Mouse (Mus musculus) cerebellum, adult 11-12 months (tissue): ENCODE data around the gene Ager.

Experiments used
- DNase-seq: peaks from one replicate; pipeline ENCODE4 v3.0.0; 2022

Ager gene

DNA sequence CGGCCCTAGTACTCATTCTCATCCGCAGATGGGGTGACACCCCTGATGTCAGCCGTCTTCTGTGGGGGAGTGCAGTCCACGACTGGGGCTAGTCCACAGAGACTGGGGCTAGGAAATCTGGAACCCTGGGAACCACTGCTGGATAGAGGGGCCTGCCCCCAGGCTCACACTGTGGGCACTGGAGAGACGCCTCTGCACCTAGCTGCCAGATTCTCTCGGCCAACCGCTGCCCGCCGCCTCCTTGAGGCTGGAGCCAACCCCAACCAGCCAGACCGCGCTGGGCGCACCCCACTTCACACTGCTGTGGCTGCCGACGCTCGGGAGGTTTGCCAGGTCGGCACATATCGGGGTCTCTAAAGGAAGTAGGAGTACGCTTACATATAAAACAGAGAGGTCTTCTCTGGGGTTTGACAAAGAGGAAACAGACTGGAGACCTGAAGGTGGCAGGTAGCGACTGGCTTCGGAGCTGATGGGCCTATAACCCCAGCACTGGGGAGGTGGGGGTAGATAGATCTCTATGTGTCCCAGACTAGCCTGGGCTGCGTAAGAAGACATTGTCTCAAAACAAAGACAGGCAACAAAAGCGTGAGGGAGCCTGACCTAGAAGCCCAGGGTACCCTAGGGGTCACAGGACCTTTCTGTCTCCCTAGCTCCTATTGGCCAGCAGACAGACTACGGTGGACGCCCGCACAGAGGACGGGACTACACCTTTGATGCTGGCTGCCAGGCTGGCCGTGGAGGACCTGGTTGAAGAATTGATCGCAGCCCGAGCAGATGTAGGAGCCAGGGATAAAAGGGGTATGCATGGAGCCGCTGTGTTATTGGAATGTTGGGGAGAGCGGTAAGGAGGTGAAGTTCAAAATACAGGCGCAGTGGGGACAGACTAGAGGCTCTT is 11.5 kb upstream of the Ager start:
- peak; percentile 66 for DNase-seq

- DNase-seq: peak; percentile 91
Observed at GRCm38 (mm10) chr17:34586796-34587422, 10.8 kb upstream of the Ager start.

GRCm38 (mm10) chr17:34587423-34587811 is 10.2 kb upstream of the Ager start:
- DNase-seq: peak; percentile 98

DNA sequence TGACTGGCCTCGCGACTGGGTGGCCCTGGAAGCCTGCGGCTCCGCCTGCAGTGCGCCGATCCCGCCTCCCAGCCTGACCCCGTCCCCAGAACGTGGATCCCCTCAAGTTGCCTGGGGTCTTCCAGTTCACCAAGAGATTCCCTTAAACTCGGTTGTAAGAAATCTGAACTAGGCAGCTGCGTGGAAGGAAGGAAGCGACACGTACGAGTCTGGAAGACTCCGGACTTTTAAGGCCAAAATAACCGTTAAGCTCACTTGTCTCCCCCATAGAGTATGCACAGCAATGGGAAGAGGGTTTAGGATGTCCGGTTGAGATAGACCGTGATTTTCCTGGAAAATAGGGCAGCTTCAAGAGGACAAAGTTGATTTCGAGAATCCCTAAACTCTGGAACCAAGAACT is 9.8 kb upstream of the Ager start:
- no peak for DNase-seq

DNA sequence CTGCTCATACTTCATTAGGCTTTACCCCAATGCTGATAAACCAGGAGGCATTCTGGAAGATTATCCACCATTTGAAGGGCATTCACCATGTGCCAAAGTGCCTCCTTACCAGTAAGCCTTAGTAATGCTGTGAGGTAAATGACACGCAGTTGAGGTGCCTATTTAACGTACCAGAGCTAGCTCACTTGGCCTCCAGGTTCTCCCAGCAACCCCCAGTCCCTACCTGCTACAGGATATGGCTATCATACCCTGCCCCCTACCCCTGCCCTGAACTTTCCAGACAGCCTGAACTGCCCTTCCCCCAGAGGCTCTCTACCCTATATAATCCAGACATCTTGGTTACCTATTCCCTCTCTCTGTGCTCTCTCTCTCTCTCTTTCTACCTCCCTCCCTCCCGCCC is 8.9 kb upstream of the Ager start:
- peak; percentile 54 for DNase-seq

GRCm38 (mm10) chr17:34589206-34589605 is 8.5 kb upstream of the Ager start:
- no peak for DNase-seq

GRCm38 (mm10) chr17:34589681-34590101 is 8.0 kb upstream of the Ager start, which contains the start of gene Gpsm3:
TSS of gene Gpsm3 (plus strand) at chr17:34589806.
- DNase-seq: peak; percentile 67

- DNase-seq: peak; percentile 63
Observed at GRCm38 (mm10) chr17:34590154-34590987, 7.3 kb upstream of the Ager start.

DNA sequence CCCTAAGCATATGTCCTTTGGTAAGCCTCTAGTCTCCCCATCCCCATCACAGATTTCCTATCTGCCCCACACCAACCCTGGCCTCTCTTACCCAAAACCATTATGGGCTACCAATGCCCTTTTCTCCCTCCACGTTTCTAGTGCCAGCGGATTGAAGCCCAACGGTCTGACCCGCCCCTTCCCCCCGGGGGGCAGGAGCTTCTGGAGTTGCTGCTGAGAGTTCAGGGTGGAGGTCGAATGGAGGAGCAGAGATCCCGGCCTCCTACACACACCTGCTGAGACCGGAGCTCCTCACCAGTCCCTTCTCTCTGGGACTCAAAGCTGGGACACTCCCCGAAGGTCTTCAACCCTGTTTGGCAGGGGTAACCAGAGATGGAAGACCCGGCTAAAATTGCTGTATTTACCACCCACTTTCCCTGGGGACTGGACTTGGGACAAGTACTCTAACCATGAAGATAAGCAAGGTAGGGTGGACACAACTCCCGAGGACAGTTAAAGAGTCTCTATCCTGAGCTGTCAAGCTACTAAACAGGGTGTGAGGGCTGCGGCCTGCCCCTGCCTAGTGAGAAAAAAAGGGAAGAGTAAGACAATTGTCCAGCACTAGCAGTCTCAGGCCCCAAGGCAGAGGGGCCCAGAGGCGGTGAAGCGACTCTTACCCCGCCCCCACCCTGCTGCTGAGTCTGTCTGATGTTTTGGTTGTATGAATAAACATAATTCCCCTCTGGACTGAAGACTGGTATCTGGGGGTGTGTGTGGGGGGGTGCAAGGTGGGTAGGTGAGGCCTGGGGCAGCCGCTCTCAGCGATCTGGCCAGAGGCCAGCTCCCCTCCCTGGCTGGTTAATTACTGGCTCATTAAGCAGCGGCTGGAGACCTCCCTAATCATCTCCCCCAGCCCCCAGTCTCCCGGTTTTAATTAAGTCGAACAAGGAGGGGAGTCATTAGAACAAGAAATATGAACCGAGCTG is 6.4 kb upstream of the Ager start, which contains the start of gene Pbx2:
Pbx2 (plus strand) TSS at position 238 of the 965 bp plus-strand sequence.
- DNase-seq: peak; percentile 73

DNA sequence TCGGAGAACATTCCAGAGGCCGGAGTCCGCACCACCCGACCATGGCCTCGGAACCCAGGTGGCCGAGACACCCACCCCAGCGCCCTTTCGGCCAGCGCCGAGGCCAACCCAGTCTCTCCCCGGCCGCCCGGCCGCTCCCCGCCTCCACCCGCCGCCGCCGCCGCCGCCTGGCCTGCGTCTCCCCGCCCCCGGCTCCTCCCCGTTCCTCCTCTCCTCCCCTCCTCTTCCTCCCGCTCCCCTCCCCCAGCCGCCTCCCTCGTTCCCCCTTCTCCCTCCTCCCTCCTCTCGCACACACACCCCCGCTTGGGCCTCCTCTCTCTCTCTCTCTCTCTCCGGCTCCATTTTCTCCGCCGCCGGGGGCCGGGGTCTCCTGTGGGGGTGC is 5.7 kb upstream of the Ager start:
- peak; percentile 82 for DNase-seq

DNA sequence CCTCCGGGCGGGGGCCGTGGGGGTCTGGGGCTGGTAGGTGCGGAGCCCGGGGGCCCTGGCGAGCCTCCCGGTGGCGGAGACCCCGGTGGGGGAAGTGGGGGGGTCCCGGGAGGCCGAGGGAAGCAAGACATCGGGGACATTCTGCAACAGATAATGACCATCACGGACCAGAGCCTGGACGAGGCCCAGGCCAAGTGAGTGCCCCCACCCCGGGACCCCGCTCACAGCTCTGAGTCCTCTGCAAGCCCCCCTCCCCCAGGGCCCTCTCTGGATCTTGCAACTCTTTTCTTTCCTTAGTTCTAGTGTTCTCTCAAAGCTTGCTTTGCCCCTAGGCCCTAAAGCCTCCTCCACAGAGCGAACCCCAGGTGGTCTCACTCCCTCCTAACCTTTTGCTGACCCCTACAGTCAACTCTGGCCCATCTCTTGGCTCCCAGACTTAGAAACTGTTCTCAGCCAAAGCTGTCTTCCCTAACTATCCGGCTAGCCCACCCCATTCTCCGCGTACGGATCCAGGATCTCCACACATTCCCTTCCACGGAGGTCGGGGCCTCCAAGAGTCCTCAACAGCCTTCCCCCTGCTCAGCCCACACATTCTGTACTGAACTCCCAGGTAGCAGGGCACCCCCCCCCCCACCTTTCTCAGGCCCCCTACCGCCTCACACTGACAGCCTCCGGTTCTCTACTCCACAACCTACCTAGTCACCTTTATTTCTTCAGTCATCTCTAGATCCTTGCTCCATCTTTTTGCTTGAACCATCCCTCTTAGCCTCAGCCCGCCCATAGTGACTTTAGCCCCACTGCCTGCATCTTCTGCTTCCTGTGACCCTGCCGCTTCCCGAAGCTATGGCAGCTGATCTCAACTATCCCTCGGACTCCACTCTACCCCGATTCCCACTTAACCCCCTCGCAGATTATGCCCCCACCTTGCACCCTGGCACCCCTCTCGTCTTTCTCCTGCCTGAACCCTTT is 4.8 kb upstream of the Ager start:
- DNase-seq: peak; percentile 82

DNA sequence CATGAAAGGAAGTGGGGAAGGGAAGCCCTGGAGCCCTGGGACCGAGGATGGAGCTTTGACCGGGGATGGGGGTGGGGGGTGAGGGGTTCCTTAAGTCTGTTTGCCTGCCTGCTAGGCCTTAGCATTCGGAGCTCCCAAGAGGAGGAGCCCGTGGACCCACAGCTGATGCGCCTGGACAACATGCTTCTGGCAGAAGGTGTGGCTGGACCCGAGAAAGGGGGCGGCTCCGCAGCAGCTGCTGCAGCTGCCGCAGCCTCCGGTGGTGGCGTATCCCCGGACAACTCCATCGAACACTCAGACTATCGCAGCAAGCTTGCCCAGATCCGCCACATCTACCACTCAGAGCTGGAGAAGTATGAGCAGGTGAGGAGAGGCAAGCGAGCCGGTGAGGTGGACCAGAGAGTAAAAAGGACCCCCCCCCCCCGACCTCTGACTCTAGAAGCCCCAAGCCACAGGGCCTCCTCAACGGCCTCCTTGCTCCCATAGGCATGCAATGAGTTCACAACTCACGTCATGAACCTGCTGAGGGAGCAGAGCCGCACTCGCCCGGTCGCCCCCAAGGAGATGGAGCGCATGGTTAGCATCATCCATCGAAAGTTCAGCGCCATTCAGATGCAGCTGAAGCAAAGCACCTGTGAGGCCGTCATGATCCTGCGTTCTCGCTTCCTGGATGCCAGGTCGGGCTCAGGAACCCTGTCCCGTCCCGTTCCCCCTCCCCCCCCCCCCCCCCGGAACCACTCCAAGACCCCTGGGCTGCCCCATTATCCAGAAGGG is 3.7 kb upstream of the Ager start:
- DNase-seq: peak; percentile 60

DNA sequence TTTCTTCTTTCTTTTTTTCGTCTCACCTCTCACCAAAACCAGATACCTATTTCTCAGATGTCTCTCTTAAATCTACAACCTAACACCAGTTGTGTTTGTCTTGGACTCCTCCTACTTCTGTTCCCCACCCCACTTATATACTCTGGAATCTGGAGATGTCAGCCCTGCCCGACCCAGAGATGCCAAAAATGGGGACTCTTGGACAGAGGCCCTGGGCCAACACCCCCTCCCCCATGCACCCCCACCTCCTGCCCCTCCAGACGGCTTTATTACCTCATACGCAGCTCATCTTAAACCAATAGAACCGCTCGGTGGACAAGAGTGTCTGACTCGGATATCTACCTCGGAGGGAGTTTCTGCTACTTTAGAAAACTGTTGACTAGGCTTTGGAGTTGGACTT is 1.6 kb upstream of the Ager start:
- no peak for DNase-seq

- peak; percentile 55 for DNase-seq
Observed at GRCm38 (mm10) chr17:34599891-34600290, 2.2 kb downstream of the Ager start.

DNA sequence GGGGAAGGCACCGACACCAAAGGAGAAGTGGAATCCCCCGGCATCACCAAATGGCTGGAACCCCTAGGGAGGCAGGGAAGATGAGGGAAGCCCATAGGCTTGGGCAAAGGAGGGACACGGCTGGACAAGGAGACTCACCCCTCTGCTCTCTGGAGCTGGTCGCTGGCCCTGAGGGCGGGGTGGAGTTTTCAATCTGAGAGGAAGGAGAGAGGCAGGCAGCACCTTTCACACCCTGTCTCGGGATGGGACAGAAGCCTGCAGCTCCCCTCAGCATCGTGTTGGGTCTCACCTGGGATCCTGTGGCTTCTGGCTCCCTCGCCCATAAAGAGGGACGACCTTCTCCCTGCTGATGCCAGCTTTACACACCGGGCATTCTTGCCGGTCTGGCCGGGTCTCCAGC is 4.1 kb downstream of the Ager start:
- peak; percentile 65 for DNase-seq

DNA sequence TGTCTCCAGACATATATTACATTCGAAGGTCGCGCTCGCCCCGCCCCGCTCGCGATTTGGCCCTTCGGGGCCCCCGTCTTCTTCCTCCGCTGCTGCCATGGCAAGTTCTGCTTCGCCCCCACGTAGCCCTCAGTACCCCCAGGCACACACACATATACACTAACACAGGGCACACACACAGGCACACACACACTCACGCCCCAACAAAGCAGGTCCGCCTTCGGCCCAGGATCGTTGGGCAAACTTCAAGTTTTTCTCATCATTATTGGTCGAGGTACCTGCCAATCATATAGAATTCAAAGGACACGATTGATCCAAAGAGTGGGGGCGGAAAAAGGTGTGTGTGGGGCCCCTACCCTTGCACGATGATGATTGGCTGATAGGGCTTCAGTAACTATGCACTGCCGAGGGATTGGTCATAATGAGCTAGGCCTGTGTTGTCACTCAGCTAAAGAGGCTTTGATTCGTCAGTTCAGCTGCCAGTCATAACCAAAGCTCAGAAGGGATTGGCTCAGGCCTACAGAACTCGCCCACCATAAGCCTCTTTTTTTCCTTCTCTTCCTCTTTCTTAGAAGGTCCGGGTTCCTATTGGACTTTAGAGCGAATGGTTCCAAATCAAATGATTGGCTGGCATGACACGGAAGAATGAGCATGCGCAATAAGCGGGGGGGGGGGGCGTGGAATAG is 5.9 kb downstream of the Ager start, which contains the start of gene Rnf5:
Rnf5 (minus strand) TSS at position 316 of the 686 bp plus-strand sequence.
- peak; percentile 100 for DNase-seq

GRCm38 (mm10) chr17:34604061-34604508 is 6.4 kb downstream of the Ager start, which contains the start of gene Agpat1:
TSS of gene Agpat1 (plus strand) at chr17:34604262.
- peak; percentile 100 for DNase-seq

GRCm38 (mm10) chr17:34604511-34605237 is 7.0 kb downstream of the Ager start:
- no peak for DNase-seq
